Mouse (Mus musculus) MEL (cell line): Measurements from ENCODE around the gene Ppp4r2. TPM values are rescaled to one million over a fixed set of nuclear protein-coding genes. Genes with fewer than 3 reads are reported as not detected.

Experiments used
- DNase-seq: peaks from one replicate; pipeline ENCODE4 v3.0.0; 2011; ENCODE audit warnings: low read depth, low spot score
- H3K27ac ChIP-seq: 2 replicates; pipeline ENCODE4 v1.5.1; 2012; ENCODE audit warnings: low read depth, mild to moderate bottlenecking, control low read depth, low read length, moderate library complexity; ENCODE audit not compliant: control insufficient read depth
- H3K27me3 ChIP-seq, 2 experiments: fragments of 150-350 bp in 1 of 2; sonication (generic) in 1 of 2; 2 replicates each; pipeline ENCODE4 v1.6.1; 2012; ENCODE audit warnings: low read length in 2 of 2, mild to moderate bottlenecking in 2 of 2, improper control_type of control experiment in 1 of 2, moderate library complexity in 1 of 2; ENCODE audit not compliant: insufficient read depth in 2 of 2, control insufficient read depth in 1 of 2
- H3K36me3 ChIP-seq, 2 experiments: 2 replicates each; pipeline ENCODE4 v1.6.1; 2012 to 2014; ENCODE audit warnings: low read length in 2 of 2, improper control_type of control experiment in 1 of 2, inconsistent platforms in 1 of 2, mild to moderate bottlenecking in 1 of 2; ENCODE audit not compliant: insufficient read depth in 2 of 2, control insufficient read depth in 1 of 2
- H3K4me1 ChIP-seq, 2 experiments: fragments of 150-350 bp in 1 of 2; sonication (generic) in 1 of 2; 2 replicates each; pipeline ENCODE4 v1.6.1; 2012; ENCODE audit warnings: low read length in 2 of 2, improper control_type of control experiment in 1 of 2, mild to moderate bottlenecking in 1 of 2; ENCODE audit not compliant: insufficient read depth in 2 of 2, control insufficient read depth in 1 of 2
- H3K4me3 ChIP-seq, 2 experiments: fragments of 150-350 bp in 1 of 2; sonication (generic) in 1 of 2; 2 replicates each; pipeline ENCODE4 v1.5.1; 2012; ENCODE audit warnings: low read depth in 2 of 2, low read length in 2 of 2, mild to moderate bottlenecking in 2 of 2, moderate library complexity in 2 of 2, control low read depth in 1 of 2, improper control_type of control experiment in 1 of 2; ENCODE audit not compliant: control insufficient read depth in 1 of 2, insufficient read depth in 1 of 2
- H3K79me2 ChIP-seq: 2 replicates; pipeline ENCODE4 v1.6.1; 2012; ENCODE audit warnings: mild to moderate bottlenecking, low read length, moderate library complexity; ENCODE audit not compliant: control insufficient read depth, poor library complexity, insufficient read depth
- H3K9ac ChIP-seq: 2 replicates; pipeline ENCODE4 v1.6.1; 2012; ENCODE audit warnings: low read depth, mild to moderate bottlenecking, control low read depth, low read length, moderate library complexity; ENCODE audit not compliant: control insufficient read depth, poor library complexity, severe bottlenecking
- H3K9me3 ChIP-seq: fragments of 150-350 bp; sonication (generic); replicated peaks from 2 replicates; pipeline ENCODE4 v1.6.1; 2012; ENCODE audit warnings: mild to moderate bottlenecking, low read length, improper control_type of control experiment, moderate library complexity; ENCODE audit not compliant: insufficient read depth
- BHLHE40 ChIP-seq: IDR thresholded peaks from 2 replicates; pipeline ENCODE4 v1.6.1; 2012; ENCODE audit warnings: low read depth, mild to moderate bottlenecking, inconsistent platforms, low read length, improper control_type of control experiment, borderline replicate concordance
- CHD1 ChIP-seq: IDR thresholded peaks from 2 replicates; pipeline ENCODE4 v1.6.1; 2012; ENCODE audit warnings: low read depth, mild to moderate bottlenecking, inconsistent platforms, low read length, improper control_type of control experiment
- CHD2 ChIP-seq: IDR thresholded peaks from 2 replicates; pipeline ENCODE4 v1.6.1; 2011; ENCODE audit warnings: low read length, improper control_type of control experiment
- GATA1 ChIP-seq: IDR thresholded peaks from 2 replicates; pipeline ENCODE4 v1.6.1; 2011; ENCODE audit warnings: low read depth, low read length, improper control_type of control experiment
- HCFC1 ChIP-seq: IDR thresholded peaks from 2 replicates; pipeline ENCODE4 v1.6.1; 2012; ENCODE audit warnings: low read depth, mild to moderate bottlenecking, inconsistent platforms, low read length, improper control_type of control experiment, moderate library complexity
- MAFK ChIP-seq: IDR thresholded peaks from 2 replicates; pipeline ENCODE4 v1.6.1; 2011; ENCODE audit warnings: low read depth, mild to moderate bottlenecking, low read length, improper control_type of control experiment, borderline replicate concordance
- MYB ChIP-seq: IDR thresholded peaks from 2 replicates; pipeline ENCODE4 v1.6.1; 2011; ENCODE audit warnings: mild to moderate bottlenecking, low read depth, low read length, improper control_type of control experiment
- MYC ChIP-seq: IDR thresholded peaks from 2 replicates; pipeline ENCODE4 v1.6.1; 2011; ENCODE audit warnings: low read depth, mild to moderate bottlenecking, low read length, improper control_type of control experiment, moderate library complexity
- NELFE ChIP-seq: IDR thresholded peaks from 2 replicates; pipeline ENCODE4 v1.6.1; 2011; ENCODE audit warnings: low read depth, low read length, improper control_type of control experiment
- NRF1 ChIP-seq: IDR thresholded peaks from 2 replicates; pipeline ENCODE4 v1.6.1; 2014; ENCODE audit warnings: low read depth, mild to moderate bottlenecking, inconsistent platforms, low read length, improper control_type of control experiment, moderate library complexity; ENCODE audit not compliant: poor library complexity, insufficient read depth, severe bottlenecking
- POLR2AphosphoS2 ChIP-seq: IDR thresholded peaks from 2 replicates; pipeline ENCODE4 v1.6.1; 2011; ENCODE audit warnings: low read length, improper control_type of control experiment
- POLR2AphosphoS5 ChIP-seq: IDR thresholded peaks from 2 replicates; pipeline ENCODE4 v1.6.1; 2012; ENCODE audit warnings: low read depth, borderline replicate concordance, mild to moderate bottlenecking, inconsistent platforms, low read length, moderate library complexity, mixed read lengths
- RCOR1 ChIP-seq: IDR thresholded peaks from 2 replicates; pipeline ENCODE4 v1.6.1; 2012; ENCODE audit warnings: low read depth, mild to moderate bottlenecking, inconsistent platforms, low read length, improper control_type of control experiment
- SIN3A ChIP-seq: IDR thresholded peaks from 2 replicates; pipeline ENCODE4 v1.6.1; 2012; ENCODE audit warnings: low read length, improper control_type of control experiment, inconsistent platforms
- SMC3 ChIP-seq: IDR thresholded peaks from 2 replicates; pipeline ENCODE4 v1.6.1; 2011; ENCODE audit warnings: low read depth, low read length, improper control_type of control experiment
- TCF12 ChIP-seq: IDR thresholded peaks from 2 replicates; pipeline ENCODE4 v1.6.1; 2014; ENCODE audit warnings: low read depth, mild to moderate bottlenecking, inconsistent platforms, low read length, improper control_type of control experiment, moderate library complexity
- UBTF ChIP-seq: IDR thresholded peaks from 2 replicates; pipeline ENCODE4 v1.6.1; 2012; ENCODE audit warnings: low read depth, mild to moderate bottlenecking, inconsistent platforms, low read length, improper control_type of control experiment, moderate library complexity, borderline replicate concordance; ENCODE audit not compliant: insufficient read depth
- USF2 ChIP-seq, 2 experiments: IDR thresholded peaks; 2 replicates each; pipeline ENCODE4 v1.6.1; 2011 to 2012; ENCODE audit warnings: improper control_type of control experiment in 2 of 2, low read length in 2 of 2, borderline replicate concordance in 1 of 2, inconsistent platforms in 1 of 2, low read depth in 1 of 2, mild to moderate bottlenecking in 1 of 2; ENCODE audit not compliant: insufficient read depth in 1 of 2
- ZMIZ1 ChIP-seq: IDR thresholded peaks from 2 replicates; pipeline ENCODE4 v1.6.1; 2012; ENCODE audit warnings: low read depth, mild to moderate bottlenecking, inconsistent platforms, low read length, improper control_type of control experiment, moderate library complexity
- ZNF384 ChIP-seq: IDR thresholded peaks from 2 replicates; pipeline ENCODE4 v1.6.1; 2012; ENCODE audit warnings: low read depth, mild to moderate bottlenecking, inconsistent platforms, low read length, improper control_type of control experiment
- polyA plus RNA-seq, 2 experiments: library from polyadenylated mRNA; stranded (reverse) in 1 of 2; unstranded in 1 of 2; fragments of >175 nt in 1 of 2; fragments of >200 nt in 1 of 2; gene quantifications; 2 replicates each; pipeline versions ENCODE4 v1.2.1 to v1.2.4; 2012; ENCODE audit warnings: low replicate concordance in 2 of 2, low read depth in 1 of 2; ENCODE audit not compliant: insufficient read length in 2 of 2, insufficient read depth in 1 of 2, missing spikeins in 1 of 2
- total RNA-seq: library from RNA; depleted of rRNA; stranded (reverse); fragments of 300-350 nt; gene quantifications from 2 replicates; pipeline ENCODE4 v1.2.3, GENCODE M21; 2012

Ppp4r2 gene
- total and polyA plus RNA-seq, 3 experiments: 57.1 to 61.4 TPM; not detected in 1

GRCm38 (mm10) chr6:100885376-100885775, 52.0 kb downstream of the Ppp4r2 start:
- Histone ChIP-seq H3K9ac (no peak overlapping the region), H3K36me3 (no peaks in the 10 kb centered on the region), H3K79me2 (no peaks in the 10 kb centered on the region), H3K4me1 (no peaks in the 10 kb centered on the region), H3K27me3 (no peaks in the 10 kb centered on the region; a peak in 1 of 4 replicates), H3K27ac (no peak overlapping the region), H3K4me3 (no peak overlapping the region), H3K9me3 (no peaks in the 10 kb centered on the region)
- no peak for TF ChIP-seq NELFE
- TF ChIP-seq MYB: no peak
- TF ChIP-seq USF2 (IDR thresholded peaks at IDR 0.05; ENCODE audit: borderline replicate concordance in 1 of 2, insufficient read depth in 1 of 2, low read depth in 1 of 2, low read length in 2 of 2): no peak
- TF ChIP-seq TCF12: no peak
- TF ChIP-seq SMC3: no peak
- no peak for TF ChIP-seq BHLHE40
- TF ChIP-seq NRF1: no peak
- no peak for TF ChIP-seq CHD2
- TF ChIP-seq POLR2AphosphoS5: no peak
- no peak for DNase-seq

- no peaks in the 10 kb centered on the region for H3K4me1 ChIP-seq
- no peaks in the 10 kb centered on the region for H3K79me2 ChIP-seq
- no peaks in the 10 kb centered on the region for H3K36me3 ChIP-seq
- H3K9ac ChIP-seq: no peak overlapping the region
- H3K9me3 ChIP-seq: no peaks in the 10 kb centered on the region
- H3K27me3 ChIP-seq: no peaks in the 10 kb centered on the region; a peak in 1 of 4 replicates
- H3K4me3 ChIP-seq: no peak overlapping the region
- DNase-seq: no peak
- no peak overlapping the region for H3K27ac ChIP-seq
- TF ChIP-seq MAFK (no peak), GATA1 (no peak), SIN3A (no peak), NELFE (no peak), UBTF (no peak), HCFC1 (no peak), CHD1 (no peak), RCOR1 (no peak), ZMIZ1 (no peak), SMC3 (no peak), ZNF384 (no peak), MYC (no peak), POLR2AphosphoS2 (no peak), BHLHE40 (no peak)
- TF ChIP-seq, all 39 proteins: peak for 0
Measured at GRCm38 (mm10) chr6:100887012-100887411, 53.6 kb downstream of the Ppp4r2 start.
